Mouse (Mus musculus): ENCODE results near the gene A530064D06Rik.
"Not testable (repeated sequence)": the region's sequence is repeated elsewhere in the genome, so short reads cannot be mapped to it uniquely, and the experiment has no call there.

Gene A530064D06Rik

DNA sequence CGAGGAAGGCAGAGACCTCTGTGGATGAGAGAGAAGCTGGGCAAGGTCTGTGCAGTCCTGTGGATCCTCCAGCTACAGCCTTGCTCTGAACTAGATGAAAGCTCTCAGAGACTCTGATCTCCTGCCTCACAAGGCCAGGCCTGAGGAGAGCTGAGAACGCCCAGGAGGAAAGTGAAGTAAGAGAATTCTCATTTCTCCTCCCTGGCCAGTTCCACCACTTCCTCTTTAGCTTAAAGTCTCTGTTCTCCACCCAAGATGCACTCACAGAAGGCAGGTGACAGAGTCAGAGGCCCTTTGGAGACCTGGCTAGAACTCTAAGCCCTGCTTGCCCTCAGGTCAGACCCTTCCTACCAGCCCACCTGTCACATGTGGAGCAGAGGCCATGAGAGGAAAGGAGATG, at the start of gene A530064D06Rik:
Gene A530064D06Rik (minus strand): TSS at position 173 of the 400 bp plus-strand sequence.
- not testable (repeated sequence) for DNase-seq

DNA sequence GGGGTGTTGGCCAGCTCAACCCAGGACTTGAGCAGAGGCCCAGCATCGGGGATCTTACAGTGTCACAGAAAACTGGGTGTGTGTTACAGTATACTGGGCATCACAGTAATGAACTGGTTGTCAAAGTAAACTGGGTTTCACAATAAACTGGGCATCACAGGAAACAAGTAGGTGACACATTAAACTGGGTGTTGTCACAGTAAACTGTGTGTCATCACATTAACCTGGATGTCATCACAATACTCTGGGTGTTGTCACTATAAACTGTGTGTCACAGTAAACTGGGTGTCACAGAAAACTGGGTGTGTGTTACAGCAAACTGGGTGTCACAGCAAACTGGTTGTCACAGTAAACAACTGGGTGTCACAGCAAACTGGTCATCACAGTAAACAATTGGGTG, 48.4 kb upstream of the A530064D06Rik start:
- DNase-seq, result no peak

DNA sequence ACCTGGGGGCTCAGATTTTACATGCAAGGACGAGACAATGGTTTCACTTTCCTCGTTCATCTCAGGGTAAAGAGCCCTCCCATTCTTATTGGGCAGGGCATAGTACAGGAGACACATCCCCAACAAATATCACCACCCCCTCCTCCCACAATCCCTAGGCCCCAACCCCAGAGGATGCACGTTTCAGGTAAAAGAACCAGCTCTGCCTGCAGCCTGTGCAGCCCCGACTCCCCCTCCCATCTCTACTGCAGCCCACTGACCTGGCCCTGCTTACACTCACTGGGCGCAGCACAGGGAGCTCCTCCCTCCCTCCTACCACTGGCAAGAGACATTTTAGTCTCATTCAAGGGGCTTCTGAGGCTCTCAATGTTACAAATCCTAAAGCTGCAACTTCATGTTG, 46.4 kb upstream of the A530064D06Rik start:
- DNase-seq, result no peak

DNA sequence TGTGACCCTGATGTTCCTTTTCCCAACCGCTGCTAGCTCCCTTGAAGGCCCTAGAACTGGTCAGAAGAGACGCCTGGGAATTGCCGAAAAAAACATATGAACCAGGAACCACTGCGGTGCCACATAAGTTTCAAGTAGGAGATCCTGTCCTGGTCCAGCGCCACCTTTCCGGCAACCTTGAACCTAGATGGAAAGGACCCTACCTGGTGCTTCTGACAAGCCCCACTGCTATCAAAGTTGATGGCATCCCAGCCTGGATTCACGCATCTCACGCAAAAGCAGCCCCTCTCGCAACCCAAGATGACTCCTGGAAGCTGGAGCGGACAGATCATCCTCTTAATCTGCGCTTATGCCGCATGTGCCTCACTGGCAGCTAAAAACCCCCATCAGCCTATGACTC, 45.5 kb upstream of the A530064D06Rik start:
- no peak for DNase-seq

DNA sequence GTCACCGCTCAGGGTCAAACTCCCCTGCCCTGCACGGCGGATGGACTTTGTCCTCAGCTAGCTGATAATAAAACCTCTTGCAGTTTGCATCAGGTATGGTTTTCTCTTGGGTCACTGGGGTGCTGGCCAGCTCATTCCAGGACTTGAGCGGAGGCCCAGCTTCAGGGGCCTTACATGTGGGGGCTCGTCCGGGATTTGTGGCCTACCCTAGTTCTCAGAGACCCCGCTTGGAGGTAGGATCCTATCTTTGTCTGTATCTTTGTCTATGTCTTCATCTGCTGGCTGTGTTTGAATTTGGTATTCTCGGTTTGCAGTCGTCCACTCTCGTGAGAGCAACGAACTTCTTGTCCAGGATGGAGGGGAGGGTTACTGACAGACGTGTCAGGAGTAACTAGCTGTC, 36.0 kb upstream of the A530064D06Rik start:
- DNase-seq, result no peak

DNA sequence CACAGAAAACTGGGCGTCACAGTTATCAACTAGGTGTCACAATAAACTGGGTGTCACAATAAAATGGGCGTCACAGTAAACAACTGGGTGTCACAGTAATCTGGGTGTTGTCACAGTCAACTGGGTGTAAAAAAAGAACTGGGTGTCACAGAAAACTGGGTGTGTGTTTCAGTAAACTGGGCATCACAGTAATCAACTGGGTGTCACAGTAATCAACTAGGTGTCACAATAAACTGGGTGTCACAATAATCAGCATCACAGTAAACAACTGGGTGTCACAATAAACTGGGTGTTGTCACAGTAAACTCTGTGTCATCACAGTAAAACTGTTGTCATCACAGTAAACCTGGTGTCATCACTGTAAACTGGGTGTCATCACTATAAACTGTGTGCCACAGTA, 25.3 kb upstream of the A530064D06Rik start:
- DNase-seq, result no peak

DNA sequence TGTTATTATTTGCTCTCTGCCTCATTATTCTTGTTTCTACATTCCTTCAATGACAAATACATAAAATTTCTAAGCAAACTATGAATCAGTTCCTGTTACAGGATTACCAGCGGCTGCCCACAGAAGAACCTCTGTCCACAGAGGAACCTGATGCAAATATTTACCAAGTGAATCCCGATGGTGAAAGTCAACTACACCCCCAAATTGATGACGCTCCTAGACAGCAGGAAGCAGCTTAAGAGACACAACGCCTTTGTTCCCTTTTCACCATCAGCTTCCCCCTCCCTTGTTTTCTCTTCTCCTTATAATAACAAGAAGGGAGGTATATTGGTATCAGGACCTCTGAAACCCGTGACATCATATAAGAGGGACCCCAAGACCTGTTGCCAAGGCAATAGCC, 18.2 kb upstream of the A530064D06Rik start:
- DNase-seq, result no peak

DNA sequence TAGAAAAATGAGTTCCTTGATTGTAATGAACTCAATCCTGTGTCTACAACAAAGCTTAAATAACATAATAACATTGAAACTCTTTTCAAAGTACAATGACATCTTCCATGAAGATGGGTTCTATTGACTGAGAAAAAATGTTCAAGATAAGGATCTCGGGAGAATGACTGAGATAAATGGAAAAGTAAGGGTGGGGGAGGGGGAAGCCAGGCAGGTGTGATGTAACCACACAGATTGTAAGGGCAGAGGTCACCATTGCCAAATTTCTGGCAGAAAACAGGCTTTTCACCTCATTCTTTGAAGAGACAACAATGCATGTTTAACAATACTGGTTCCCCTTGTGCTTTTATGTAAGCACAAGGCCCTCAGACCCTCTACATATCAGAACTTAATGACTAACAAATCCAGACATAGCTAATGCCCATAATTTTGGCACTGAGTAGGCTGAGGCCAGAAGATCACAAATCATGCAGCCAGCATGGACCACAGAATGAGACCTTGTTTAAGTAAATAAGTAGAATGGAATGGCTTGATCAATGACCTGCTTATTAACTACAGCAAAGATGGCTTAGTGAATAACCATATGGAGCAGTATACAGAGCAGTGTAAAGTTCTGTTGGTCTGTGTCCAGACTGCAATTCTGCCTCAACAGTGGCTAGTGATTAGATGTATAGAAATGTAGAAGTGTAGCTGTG, 9.5 kb downstream of the A530064D06Rik start:
- DNase-seq, result no peak

DNA sequence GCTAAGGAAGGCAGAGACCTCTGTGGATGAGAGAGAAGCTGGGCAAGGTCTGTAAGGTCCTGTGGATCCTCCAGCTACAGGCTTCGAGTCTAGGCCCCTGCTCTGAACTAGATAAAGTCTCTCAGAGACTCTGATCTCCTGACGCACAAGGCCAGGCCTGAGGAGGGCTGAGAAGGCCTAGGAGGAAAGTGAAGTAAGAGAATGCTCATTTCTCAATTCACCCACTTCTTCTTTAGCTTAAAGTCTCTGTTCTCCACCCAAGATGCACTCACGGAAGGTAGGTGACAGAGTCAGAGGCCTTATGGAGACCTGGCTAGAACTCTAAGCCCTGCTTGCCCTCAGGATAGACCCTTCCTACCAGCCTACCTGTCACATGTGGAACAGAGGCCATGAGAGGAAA, 21.0 kb downstream of the A530064D06Rik start, which contains the start of gene 9830107B12Rik:
Gene 9830107B12Rik (minus strand): TSS at position 149 of the 400 bp plus-strand sequence.
- DNase-seq, result no peak

DNA sequence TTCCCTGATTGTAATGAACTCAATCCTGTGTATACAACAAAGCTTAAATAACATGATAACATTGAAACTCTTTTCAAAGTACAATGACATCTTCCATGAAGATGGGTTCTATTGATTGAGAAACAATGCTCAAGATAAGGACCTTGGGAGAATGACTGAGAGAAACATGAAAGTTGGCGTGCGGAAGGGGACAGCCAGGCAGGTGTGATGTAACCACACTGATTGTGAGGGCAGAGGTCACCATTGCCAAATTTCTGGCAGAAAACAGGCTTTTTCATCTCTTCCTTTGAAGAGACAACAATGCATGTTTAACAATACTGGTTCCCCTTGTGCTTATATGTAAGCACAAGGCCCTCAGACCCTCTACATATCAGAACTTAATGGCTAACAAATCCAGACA, 34.3 kb downstream of the A530064D06Rik start:
- DNase-seq, result no peak

DNA sequence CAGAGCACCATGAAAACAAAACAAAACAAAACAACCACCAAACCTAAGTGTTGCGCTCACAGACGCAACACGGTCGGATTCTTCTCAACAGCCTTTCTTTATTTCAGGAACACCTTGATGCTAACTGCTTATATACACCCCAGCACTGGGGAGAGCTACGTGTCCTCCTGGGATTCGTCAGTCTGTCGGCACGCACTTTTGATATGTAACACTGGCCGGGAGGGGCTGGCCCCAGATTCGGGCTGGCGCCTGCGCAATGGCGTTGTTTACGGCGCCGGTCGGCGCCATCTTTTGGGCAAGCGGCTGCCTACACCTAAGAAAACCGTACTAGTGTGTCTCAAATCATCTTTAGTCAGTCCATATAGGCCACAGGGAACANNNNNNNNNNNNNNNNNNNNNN, 46.6 kb downstream of the A530064D06Rik start:
- DNase-seq, result no peak

DNA sequence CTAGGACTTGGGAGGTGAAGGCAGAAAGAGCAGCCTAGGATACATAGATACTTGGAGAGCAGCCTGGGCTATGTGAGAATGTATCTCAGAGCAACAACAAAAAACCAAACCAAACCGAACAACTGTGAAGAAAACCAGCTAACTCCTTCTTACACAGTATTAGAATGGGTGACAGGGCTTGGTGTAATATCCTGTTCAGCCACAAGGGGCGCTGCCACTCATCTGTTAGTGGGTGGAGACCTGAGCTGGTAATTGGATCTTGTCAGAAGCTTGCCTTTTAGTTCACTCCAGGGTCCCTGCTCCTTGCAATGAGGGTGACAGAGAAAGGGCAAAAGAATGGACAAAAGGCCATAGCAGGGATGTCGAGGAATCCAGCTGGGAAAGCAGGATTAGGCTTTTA, 47.4 kb downstream of the A530064D06Rik start:
- peak; percentile 72 to 83 for DNase-seq

DNA sequence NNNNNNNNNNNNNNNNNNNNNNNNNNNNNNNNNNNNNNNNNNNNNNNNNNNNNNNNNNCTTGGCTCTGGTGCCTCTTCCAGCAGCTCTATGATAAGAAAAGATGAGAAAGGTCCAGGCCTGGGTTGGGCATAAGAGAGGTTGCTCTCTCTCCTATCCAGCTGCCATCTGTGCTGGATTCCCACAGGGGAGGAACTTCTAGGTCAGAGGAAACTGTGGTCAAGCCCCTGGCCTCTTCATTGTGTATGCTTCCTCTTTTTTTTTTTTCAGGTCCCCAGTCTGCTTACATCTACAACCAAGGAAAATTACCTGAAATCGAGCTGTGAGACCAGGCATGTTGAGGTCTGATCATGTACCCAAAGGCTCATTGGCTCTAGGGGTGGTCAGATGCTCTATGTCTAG, 48.5 kb downstream of the A530064D06Rik start:
- no peak for DNase-seq

DNA sequence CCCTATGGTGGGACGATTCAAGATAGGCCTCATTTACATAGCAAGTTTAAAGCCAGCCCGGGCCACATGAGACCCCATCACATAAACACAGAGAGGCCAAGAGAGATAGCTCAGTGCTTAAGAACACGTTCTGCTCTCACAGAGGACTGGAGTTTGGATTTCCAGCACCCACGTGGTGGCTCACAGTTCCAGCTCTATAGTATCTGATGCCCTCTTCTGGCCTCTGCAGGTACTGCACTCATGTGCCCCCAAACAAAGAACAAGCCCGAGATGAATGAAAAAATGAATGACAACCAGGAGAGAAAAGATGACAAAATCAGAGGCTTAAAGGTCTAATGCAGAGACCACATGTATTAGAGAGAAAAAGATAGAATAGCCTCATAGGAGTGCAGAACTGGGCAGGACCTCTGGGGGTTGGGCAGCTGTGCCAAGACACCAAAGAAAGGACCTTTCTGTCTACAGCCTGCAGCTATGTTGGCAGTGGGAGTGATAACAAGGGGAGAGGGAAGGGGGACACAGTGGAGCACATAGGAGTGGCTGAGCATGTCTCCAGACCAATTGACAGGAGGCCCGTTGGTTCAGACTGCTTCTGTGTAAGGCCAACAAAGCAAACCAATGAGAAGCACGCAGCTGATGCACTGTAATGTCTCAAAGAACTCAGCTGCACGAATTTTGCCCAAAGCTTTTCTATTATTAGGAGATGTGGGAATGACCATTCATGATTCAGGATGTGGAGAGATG, 56.4 kb downstream of the A530064D06Rik start:
- peak; percentile 13 to 41 for DNase-seq

DNA sequence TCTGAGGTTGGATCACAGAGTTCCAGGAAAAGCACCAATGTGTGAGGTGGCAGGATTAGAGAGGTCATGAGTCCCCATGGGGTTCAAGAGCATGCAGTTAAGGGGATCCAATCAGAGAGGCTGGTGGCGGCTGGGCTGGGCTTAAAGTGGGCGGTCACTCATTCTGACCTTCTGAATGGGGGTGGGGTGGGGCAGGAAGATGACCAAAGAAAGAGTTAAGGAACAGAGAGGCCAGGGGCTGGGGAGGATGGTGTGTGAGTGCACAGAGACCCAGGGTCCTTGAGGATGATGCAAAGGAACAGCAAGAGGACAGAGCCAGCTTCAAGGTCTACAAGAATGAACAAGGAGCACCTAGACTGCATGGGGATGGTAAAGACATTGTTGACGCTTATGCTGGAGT, 58.6 kb downstream of the A530064D06Rik start:
- DNase-seq, result no peak

DNA sequence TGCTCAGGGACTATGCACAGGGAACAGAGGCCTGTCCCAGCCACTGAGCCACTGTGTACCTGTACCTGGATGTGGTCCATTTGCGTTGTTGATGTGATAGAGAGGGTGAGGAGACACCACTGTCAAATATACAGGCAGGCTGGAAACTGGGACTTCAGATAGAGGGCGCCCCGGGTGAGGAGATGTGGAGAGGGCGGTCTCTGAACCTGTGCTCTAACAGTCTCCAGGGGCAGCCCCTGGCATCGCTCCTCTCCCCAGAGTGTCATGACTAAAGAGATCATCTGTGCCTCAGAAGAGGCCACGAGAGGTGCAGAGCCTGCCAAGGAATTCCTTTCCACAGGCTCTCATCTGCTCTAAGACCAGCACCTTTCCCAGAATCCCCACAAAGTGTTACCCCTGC, 59.2 kb downstream of the A530064D06Rik start:
- no peak for DNase-seq

DNA sequence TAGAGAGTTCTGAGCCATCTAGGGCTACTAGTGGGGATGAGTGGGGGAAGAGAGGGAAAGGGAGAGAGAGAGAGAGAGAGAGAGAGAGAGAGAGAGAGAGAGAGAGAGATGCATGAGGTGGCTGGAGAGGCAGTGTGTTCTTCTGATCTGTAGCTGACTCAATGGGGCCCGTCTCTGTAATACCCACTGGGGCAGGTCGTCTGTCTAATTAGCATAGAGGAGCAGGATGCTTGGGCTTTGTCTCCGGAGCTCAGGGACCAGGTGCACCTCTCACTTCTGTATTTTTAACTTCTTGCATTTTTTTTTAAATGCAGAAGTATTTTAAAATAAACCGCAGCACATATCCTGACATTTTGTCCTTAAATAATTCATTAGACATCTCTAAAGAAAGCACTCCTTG, 59.7 kb downstream of the A530064D06Rik start:
- DNase-seq, result no peak

DNA sequence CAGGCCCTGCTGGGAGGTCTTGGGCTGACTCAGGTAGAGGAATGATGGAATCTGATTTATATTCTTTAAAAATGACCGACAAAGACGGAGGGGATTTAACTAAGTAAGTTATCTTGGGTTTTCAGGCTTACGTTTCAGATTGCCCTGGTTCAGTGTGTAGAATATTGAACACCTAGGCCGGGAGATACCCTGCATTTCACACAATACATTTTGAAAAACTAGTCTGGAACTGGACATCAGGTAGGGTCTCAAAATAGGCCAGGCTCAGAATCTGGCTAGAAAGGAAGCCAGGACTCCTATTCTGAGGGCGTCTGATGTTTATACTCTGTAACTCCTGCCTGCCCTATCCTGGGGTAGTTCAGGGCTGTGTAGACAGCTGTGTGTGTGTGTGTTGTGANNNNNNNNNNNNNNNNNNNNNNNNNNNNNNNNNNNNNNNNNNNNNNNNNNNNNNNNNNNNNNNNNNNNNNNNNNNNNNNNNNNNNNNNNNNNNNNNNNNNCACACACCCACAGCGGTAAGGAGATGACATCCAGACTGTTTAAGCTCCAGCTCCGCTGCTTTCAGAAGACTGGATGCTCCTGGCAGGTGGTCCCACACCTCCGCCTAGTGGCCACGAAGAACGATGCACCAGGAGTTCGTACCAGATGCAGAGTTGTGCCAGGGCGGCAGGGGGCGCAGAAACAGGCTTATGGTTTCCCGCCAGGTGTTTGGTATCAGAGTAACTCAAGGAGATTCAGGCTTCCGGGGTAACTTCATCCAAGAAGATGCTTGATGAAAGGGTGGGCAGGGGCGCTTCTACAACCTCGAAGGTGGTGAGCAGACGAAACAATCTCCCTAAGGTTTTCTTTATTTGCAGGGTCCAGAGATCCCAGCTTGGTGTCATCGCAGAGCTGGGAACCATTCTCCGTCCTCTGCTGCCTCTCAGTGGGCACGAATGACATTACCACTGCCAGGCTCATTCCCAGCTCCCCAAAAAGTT, 66.3 kb downstream of the A530064D06Rik start:
- DNase-seq, result peak; percentile 81 to 87

DNA sequence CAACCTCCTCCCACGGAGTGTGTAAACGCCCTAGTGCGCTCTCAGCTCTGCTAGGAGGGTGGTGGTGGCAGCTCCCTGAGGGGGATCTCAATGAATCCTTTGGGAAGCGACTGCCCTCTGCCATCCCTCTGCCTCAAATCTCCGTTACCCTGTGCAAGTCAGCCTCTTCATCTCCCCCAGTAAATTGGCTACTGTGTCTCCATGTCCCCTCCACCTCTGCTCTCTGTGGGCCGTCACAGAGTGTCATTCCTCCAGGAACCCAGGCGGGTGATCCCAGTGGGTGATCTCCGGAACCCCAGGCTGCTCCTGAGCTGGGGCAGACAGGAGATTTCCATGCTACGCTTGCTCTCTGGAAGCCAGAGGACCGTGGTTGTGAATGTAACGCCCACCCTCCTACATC, 67.8 kb downstream of the A530064D06Rik start:
- DNase-seq, result no peak
